Mouse (Mus musculus) embryonic facial prominence, embryonic 12.5 days (tissue): Measurements from ENCODE around the gene Coq5. TPM values are rescaled to one million over a fixed set of nuclear protein-coding genes. Genes with fewer than 3 reads are reported as not detected.

Experiments
- ATAC-seq: fragments of 200-750 bp; cut with Nextera tagmentation; 2 replicates; pipeline ENCODE4 v1.8.0; 2017; ENCODE audit not compliant: insufficient number of reproducible peaks, insufficient read depth, low FRiP score, low TSS enrichment
- H3K27ac ChIP-seq: fragments of 300-500 bp; sonication (generic); 2 replicates; pipeline ENCODE4 v1.5.1; 2016; ENCODE audit warnings: mild to moderate bottlenecking
- H3K27me3 ChIP-seq: fragments of 300-500 bp; sonication (generic); 2 replicates; pipeline ENCODE4 v1.6.1; 2016; ENCODE audit warnings: mild to moderate bottlenecking, moderate library complexity
- H3K36me3 ChIP-seq: fragments of 300-500 bp; sonication (generic); 2 replicates; pipeline ENCODE4 v1.6.1; 2016; ENCODE audit warnings: mild to moderate bottlenecking
- H3K4me1 ChIP-seq: fragments of 300-500 bp; sonication (generic); 2 replicates; pipeline ENCODE4 v1.6.1; 2016
- H3K4me2 ChIP-seq: fragments of 300-500 bp; sonication (generic); replicated peaks from 2 replicates; pipeline ENCODE4 v1.6.1; 2016; ENCODE audit warnings: mild to moderate bottlenecking, moderate library complexity
- H3K4me3 ChIP-seq: fragments of 300-500 bp; sonication (generic); 2 replicates; pipeline ENCODE4 v1.5.1; 2016; ENCODE audit warnings: mild to moderate bottlenecking
- H3K9ac ChIP-seq: fragments of 300-500 bp; sonication (generic); 2 replicates; pipeline ENCODE4 v1.6.1; 2016; ENCODE audit warnings: mild to moderate bottlenecking, moderate library complexity
- H3K9me3 ChIP-seq: fragments of 300-500 bp; sonication (generic); 2 replicates; pipeline ENCODE4 v1.6.1; 2016; ENCODE audit warnings: mild to moderate bottlenecking, moderate library complexity
- WGBS: fragments of 180-500 bp; shearing (Covaris S2); methylation state at CpG from one replicate; pipeline ENCODE4 v1.1.7; 2016; 5-methylcytosine and 5-hydroxymethylcytosine counted together
- polyA plus RNA-seq: library from polyadenylated mRNA; unstranded; fragments of >200 nt; fragmentation: Nextera tagmentation; extraction: Ambion mirVana; gene quantifications from 2 replicates; pipeline ENCODE4 v1.2.1, GENCODE M21; 2016

Gene Coq5
- polyA plus RNA-seq = 45.5 and 46.2 TPM in 2 replicates

GRCm38 (mm10) chr5:115279226-115280049, at the start of gene Coq5:
TSS of gene Coq5 (plus strand) at chr5:115279666.
- Histone ChIP-seq H3K9me3 (no peaks in the 10 kb centered on the region), H3K4me3 (peak within 1 kb of the TSS; percentile 83), H3K9ac (peak within 1 kb of the TSS; percentile 70), H3K27ac (0 out of 2 replicates have a peak within 1 kb of the TSS, but pooled peaks have one; percentile 12), H3K36me3 (peaks cover 15% of the 10 kb centered on the region), H3K4me1 (peaks cover 4% of the 10 kb centered on the region), H3K4me2 (peak within 1 kb of the TSS; percentile 78), H3K27me3 (no peaks in the 10 kb centered on the region)
- 3% methylated on average over 45 of the region's 45 CpGs for WGBS
- 0 out of 2 replicates have a peak, but pooled peaks have one; percentile 49 for ATAC-seq

DNA sequence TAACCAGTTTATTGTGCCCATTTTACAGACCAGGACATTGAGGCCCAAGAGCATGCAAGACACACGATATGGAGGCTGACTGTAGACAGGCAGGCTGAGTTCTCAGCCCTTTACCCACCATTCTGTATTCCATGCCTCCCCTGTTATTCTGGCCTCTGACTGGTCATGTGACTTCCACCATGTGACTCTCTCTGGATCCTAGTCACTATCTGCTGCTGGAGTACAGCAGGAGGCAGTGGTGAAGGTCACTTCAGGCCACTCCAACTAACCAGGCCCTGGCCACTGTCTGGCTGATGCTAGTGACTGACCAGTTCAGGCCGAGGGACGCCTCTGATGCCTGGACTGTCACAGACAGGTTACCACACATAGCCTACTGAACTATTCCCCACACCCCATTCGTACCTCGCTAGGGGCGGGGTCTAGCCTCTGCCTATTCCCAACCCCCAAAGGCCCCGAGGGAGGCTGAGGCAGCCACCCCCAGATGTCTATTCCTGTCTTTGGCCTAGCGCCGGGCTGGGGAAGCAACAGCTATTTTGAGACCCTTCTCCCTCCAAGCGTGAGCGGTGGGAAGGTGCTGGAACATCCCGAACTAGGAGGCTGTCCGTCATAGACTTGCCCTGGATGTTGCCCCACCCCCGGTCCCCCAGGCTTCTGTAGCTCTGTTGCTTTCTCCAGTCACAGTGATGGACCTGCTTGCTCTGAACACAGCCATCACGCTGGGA, 48.5 kb upstream of the Coq5 start:
- ATAC-seq = no peak
- peak overlapping the region; percentile 21; the same call in 1 of the 2 replicates for H3K4me2 ChIP-seq
- no peaks in the 10 kb centered on the region for H3K36me3 ChIP-seq
- no peak overlapping the region for H3K9ac ChIP-seq
- H3K4me1 ChIP-seq = no peaks in the 10 kb centered on the region
- H3K9me3 ChIP-seq = no peaks in the 10 kb centered on the region
- 48% methylated on average over 15 of the region's 15 CpGs for WGBS
- H3K4me3 ChIP-seq = no peak overlapping the region
- H3K27ac ChIP-seq = no peak overlapping the region
- H3K27me3 ChIP-seq = peaks cover 15% of the 10 kb centered on the region

DNA sequence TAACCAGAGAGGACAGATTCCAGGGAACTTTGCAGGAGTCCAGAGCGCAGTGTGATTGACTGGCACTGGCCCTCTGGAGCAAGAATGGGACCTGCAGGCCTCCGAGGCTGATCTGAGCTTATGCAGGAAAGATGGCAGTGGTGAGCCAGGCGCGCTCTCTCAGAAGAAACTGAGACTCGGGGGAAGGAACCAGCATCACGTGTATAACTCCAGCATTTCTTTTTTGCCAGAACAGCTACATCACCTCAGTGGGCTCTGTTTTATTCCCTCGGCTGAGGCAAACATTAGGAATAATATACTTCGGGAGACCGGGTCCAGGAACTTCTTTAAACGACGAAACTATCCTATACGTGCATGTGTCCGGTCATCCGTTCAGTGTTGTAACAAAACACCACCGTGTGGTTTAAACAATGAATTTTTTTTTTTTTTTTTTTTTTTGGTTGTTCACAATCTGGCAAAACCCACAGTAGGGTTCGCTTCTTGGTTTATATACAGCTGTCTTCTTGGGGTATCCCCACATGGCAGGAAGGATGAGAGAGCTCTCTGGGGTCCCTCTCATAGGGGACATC, 47.8 kb upstream of the Coq5 start:
- no peak for ATAC-seq
- no peaks in the 10 kb centered on the region for H3K4me1 ChIP-seq
- peak overlapping the region; percentile 21; the same call in 1 of the 2 replicates for H3K4me2 ChIP-seq
- H3K27me3 ChIP-seq = peaks cover 15% of the 10 kb centered on the region
- H3K27ac ChIP-seq = no peak overlapping the region
- no peaks in the 10 kb centered on the region for H3K36me3 ChIP-seq
- no peak overlapping the region for H3K4me3 ChIP-seq
- WGBS = 36% methylated on average over 16 of the region's 16 CpGs
- H3K9me3 ChIP-seq = no peaks in the 10 kb centered on the region
- no peak overlapping the region for H3K9ac ChIP-seq

- Histone ChIP-seq H3K4me1 (peaks cover 2% of the 10 kb centered on the region; the same call in 1 of the 2 replicates), H3K27me3 (peaks cover 15% of the 10 kb centered on the region), H3K9ac (no peak overlapping the region), H3K4me3 (no peak overlapping the region), H3K27ac (no peak overlapping the region), H3K36me3 (no peaks in the 10 kb centered on the region), H3K9me3 (no peaks in the 10 kb centered on the region), H3K4me2 (no peak overlapping the region)
- 77% methylated on average over 6 of the region's 6 CpGs for WGBS
- ATAC-seq = no peak
Observed at GRCm38 (mm10) chr5:115232516-115232915, 47.0 kb upstream of the Coq5 start.

- no peak overlapping the region for H3K27ac ChIP-seq
- H3K4me2 ChIP-seq = no peak overlapping the region
- no peak overlapping the region for H3K4me3 ChIP-seq
- ATAC-seq = no peak
- WGBS = 89% methylated on average over 14 of the region's 14 CpGs
- peaks cover 2% of the 10 kb centered on the region; the same call in 1 of the 2 replicates for H3K4me1 ChIP-seq
- no peak overlapping the region for H3K9ac ChIP-seq
- H3K36me3 ChIP-seq = no peaks in the 10 kb centered on the region
- no peaks in the 10 kb centered on the region for H3K9me3 ChIP-seq
- peaks cover 15% of the 10 kb centered on the region for H3K27me3 ChIP-seq
Observed at GRCm38 (mm10) chr5:115233031-115233780, 46.3 kb upstream of the Coq5 start.

- no peaks in the 10 kb centered on the region for H3K9me3 ChIP-seq
- 47% methylated on average over 6 of the region's 6 CpGs for WGBS
- no peak for ATAC-seq
- no peak overlapping the region for H3K4me3 ChIP-seq
- H3K9ac ChIP-seq = no peak overlapping the region
- H3K4me2 ChIP-seq = no peak overlapping the region
- peaks cover 12% of the 10 kb centered on the region for H3K4me1 ChIP-seq
- H3K27me3 ChIP-seq = peaks cover 15% of the 10 kb centered on the region
- no peaks in the 10 kb centered on the region for H3K36me3 ChIP-seq
- no peak overlapping the region for H3K27ac ChIP-seq
Observed at GRCm38 (mm10) chr5:115234519-115234918, 44.9 kb upstream of the Coq5 start.

DNA sequence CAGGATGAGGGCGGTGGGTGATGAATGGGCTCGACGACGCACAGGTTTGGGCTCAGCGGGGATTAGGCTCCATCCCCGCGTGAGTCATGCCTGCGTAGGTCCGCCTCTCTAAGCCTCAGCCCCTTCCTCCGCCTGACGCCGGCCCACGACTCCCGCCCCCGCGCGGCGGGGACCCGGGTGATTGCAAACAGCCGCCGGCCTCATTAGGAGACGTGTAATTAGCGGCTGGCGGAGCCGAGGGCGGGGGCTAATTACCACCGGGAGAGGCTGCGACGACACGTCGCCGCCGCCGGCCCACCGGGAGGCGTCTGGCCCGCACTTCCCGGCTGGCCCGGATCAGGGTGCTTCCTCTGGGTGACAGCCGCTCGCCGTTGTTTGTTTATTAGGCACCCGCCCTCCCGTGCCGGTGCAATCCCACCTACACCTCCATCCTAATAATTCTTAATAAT, 44.1 kb upstream of the Coq5 start:
- Histone ChIP-seq H3K27me3 (peaks cover 15% of the 10 kb centered on the region), H3K4me2 (peak overlapping the region; percentile 70), H3K4me1 (peaks cover 12% of the 10 kb centered on the region), H3K27ac (no peak overlapping the region), H3K9me3 (no peaks in the 10 kb centered on the region), H3K9ac (peak overlapping the region; percentile 50), H3K4me3 (peak overlapping the region; percentile 47), H3K36me3 (peaks cover 7% of the 10 kb centered on the region)
- WGBS = under 1% methylated on average over 42 of the region's 45 CpGs
- 0 out of 2 replicates have a peak, but pooled peaks have one; percentile 33 for ATAC-seq

GRCm38 (mm10) chr5:115235786-115236263, 43.6 kb upstream of the Coq5 start, which contains the start of gene Pop5:
TSS of gene Pop5 (plus strand) at chr5:115235836.
- Histone ChIP-seq H3K4me1 (peaks cover 12% of the 10 kb centered on the region), H3K36me3 (peaks cover 12% of the 10 kb centered on the region), H3K27me3 (peaks cover 15% of the 10 kb centered on the region), H3K9me3 (no peaks in the 10 kb centered on the region), H3K4me3 (peak within 1 kb of the TSS; percentile 47), H3K4me2 (peak within 1 kb of the TSS; percentile 70), H3K27ac (no peak within 1 kb of the TSS), H3K9ac (peak within 1 kb of the TSS; percentile 50)
- ATAC-seq = no peak
- WGBS = 1% methylated on average over 21 of the region's 21 CpGs

DNA sequence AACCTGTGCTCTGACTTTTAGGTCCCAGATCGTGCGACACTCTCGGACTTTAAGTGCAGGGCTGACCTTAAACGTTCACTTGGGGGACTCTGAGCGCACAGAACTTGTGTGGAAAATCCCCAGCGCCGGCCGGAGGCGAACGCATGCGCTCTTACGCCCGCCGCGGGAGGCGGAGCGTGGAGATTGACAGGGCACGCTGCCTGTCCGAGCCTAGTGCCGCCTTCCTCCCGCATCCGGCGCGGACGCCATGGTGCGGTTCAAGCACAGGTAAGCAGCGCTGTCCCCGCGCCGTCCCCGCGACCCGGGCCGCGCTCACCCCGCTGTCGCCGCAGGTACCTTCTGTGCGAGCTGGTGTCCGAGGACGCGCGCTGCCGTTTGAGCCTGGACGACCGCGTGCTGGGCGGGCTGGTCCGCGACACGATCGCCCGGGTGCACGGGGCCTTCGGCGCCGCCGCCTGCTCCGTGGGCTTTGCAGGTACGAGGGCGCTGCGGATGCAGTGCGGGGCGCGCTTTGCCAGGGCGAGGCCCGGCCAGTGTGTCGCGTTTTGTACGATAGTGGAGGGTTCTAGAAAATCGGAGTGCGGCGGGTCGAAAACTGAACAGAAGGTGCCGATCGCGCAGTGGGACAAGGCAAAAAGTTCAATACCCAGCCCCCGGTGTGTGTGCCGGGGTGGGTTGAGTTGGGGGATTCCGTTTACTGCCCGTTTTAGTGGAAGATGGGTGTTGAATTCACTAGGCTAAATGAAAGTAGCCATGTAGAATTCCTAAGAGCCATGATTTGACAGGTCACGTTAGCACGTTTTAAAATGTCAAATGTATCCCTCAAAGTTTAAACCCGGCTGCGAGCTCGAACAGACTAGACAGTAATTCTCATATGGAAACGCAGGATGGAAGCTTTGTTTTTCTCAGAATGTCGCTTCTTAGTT, 41.4 kb upstream of the Coq5 start:
- Histone ChIP-seq H3K9ac (peak overlapping the region; percentile 75), H3K9me3 (no peaks in the 10 kb centered on the region), H3K27ac (peak overlapping the region; percentile 46)

GRCm38 (mm10) chr5:115238729-115239195, 40.7 kb upstream of the Coq5 start:
- Histone ChIP-seq H3K9ac (peak overlapping the region; percentile 75; the same call in 1 of the 2 replicates), H3K36me3 (peaks cover 41% of the 10 kb centered on the region), H3K27ac (no peak overlapping the region), H3K4me2 (peak overlapping the region; percentile 69), H3K4me1 (peaks cover 12% of the 10 kb centered on the region), H3K9me3 (no peaks in the 10 kb centered on the region), H3K4me3 (peak overlapping the region; percentile 92), H3K27me3 (peaks cover 10% of the 10 kb centered on the region)
- ATAC-seq = no peak
- 6% methylated on average over 11 of the region's 11 CpGs for WGBS

More for the DNA sequence above, 41.4 kb upstream of the Coq5 start:
- Histone ChIP-seq H3K27me3 (peaks cover 13% of the 10 kb centered on the region), H3K4me2 (peak overlapping the region; percentile 69), H3K4me1 (peaks cover 12% of the 10 kb centered on the region), H3K36me3 (peaks cover 34% of the 10 kb centered on the region), H3K4me3 (peak overlapping the region; percentile 92)
- WGBS = under 1% methylated on average over 88 of the region's 88 CpGs
- ATAC-seq = peak; percentile 85
